Mouse (Mus musculus): ENCODE results near the gene Ttc7b. TPM values are rescaled to one million over a fixed set of nuclear protein-coding genes. Genes with fewer than 3 reads are reported as not detected.
A peak's percentile ranks its signal among the peaks of the same experiment; 100 is the strongest.

Gene Ttc7b
- total RNA-seq, 2 experiments from 2014 or later, result 78.9 to 81.0 TPM

- intact Hi-C loops (cut with DNase I), result no loop called here
- no peak for DNase-seq (ENCODE audit: low spot score)
These were observed 151.4 kb downstream of the Ttc7b start for GRCm38 (mm10) chr12:100369220-100369619.

- no peak for DNase-seq (ENCODE audit: low spot score)
- intact Hi-C loops (cut with DNase I), result no loop called here
These were observed 159.3 kb downstream of the Ttc7b start for GRCm38 (mm10) chr12:100361330-100361729.

- intact Hi-C loops (cut with DNase I), result no loop called here
These were observed 162.5 kb downstream of the Ttc7b start for GRCm38 (mm10) chr12:100358040-100358620.

GRCm38 (mm10) chr12:100356407-100356806, 164.2 kb downstream of the Ttc7b start:
- intact Hi-C loops (cut with DNase I), result no loop called here
- DNase-seq (ENCODE audit: low spot score), result no peak

More at GRCm38 (mm10) chr12:100358040-100358620, 162.5 kb downstream of the Ttc7b start:
- DNase-seq (ENCODE audit: low spot score), result no peak

- DNase-seq (ENCODE audit: low spot score), result no peak
- intact Hi-C loops (cut with DNase I), result no loop called here
These were observed 165.1 kb downstream of the Ttc7b start for GRCm38 (mm10) chr12:100355565-100355964.

GRCm38 (mm10) chr12:100353954-100354353, 166.7 kb downstream of the Ttc7b start:
- intact Hi-C loops (cut with DNase I), result no loop called here
- DNase-seq (ENCODE audit: low spot score), result no peak

GRCm38 (mm10) chr12:100353075-100353782, 167.4 kb downstream of the Ttc7b start:
- intact Hi-C loops (cut with DNase I), result no loop called here

GRCm38 (mm10) chr12:100352094-100352493, 168.5 kb downstream of the Ttc7b start:
- DNase-seq (ENCODE audit: low spot score), result no peak
- intact Hi-C loops (cut with DNase I), result no loop called here

More at GRCm38 (mm10) chr12:100353075-100353782, 167.4 kb downstream of the Ttc7b start:
- DNase-seq (ENCODE audit: low spot score), result no peak

GRCm38 (mm10) chr12:100343554-100343953, 177.1 kb downstream of the Ttc7b start:
- no peak for DNase-seq (ENCODE audit: low spot score)
- intact Hi-C loops (cut with DNase I), result no loop called here

GRCm38 (mm10) chr12:100341614-100342013, 179.0 kb downstream of the Ttc7b start:
- no peak for DNase-seq (ENCODE audit: low spot score)
- intact Hi-C loops (cut with DNase I), result no loop called here

GRCm38 (mm10) chr12:100340901-100341460, 179.6 kb downstream of the Ttc7b start:
- no peak for DNase-seq (ENCODE audit: low spot score)
- intact Hi-C loops (cut with DNase I), result no loop called here

GRCm38 (mm10) chr12:100338055-100338454, 182.6 kb downstream of the Ttc7b start:
- DNase-seq (ENCODE audit: low spot score), result no peak
- intact Hi-C loops (cut with DNase I), result loop anchor here (2.0 to 5.0 kb wide), 2 partner anchors 135 to 206 kb away; no protein-coding TSS in a partner anchor

- DNase-seq (ENCODE audit: low spot score), result no peak
- intact Hi-C loops (cut with DNase I), result loop anchor here (2.0 to 5.0 kb wide), 2 partner anchors 135 to 205 kb away; no protein-coding TSS in a partner anchor
These were observed 183.1 kb downstream of the Ttc7b start for GRCm38 (mm10) chr12:100337351-100338018.

GRCm38 (mm10) chr12:100336241-100336640, 184.4 kb downstream of the Ttc7b start:
- no peak for DNase-seq (ENCODE audit: low spot score)

GRCm38 (mm10) chr12:100331806-100332205, 188.8 kb downstream of the Ttc7b start:
- intact Hi-C loops (cut with DNase I), result no loop called here
- no peak for DNase-seq (ENCODE audit: low spot score)

More at GRCm38 (mm10) chr12:100336241-100336640, 184.4 kb downstream of the Ttc7b start:
- intact Hi-C loops (cut with DNase I), result loop anchor here (5.0 kb wide), 1 partner anchor 204 kb away; no protein-coding TSS in a partner anchor

GRCm38 (mm10) chr12:100330234-100330633, 190.4 kb downstream of the Ttc7b start:
- intact Hi-C loops (cut with DNase I), result no loop called here
- no peak for DNase-seq (ENCODE audit: low spot score)

GRCm38 (mm10) chr12:100328998-100329397, 191.6 kb downstream of the Ttc7b start:
- intact Hi-C loops (cut with DNase I), result no loop called here
- DNase-seq (ENCODE audit: low spot score), result no peak

- peak; percentile 37 for DNase-seq (ENCODE audit: low spot score)
- intact Hi-C loops (cut with DNase I), result no loop called here
These were observed 192.1 kb downstream of the Ttc7b start for GRCm38 (mm10) chr12:100328557-100328956.

- DNase-seq (ENCODE audit: low spot score), result no peak
- intact Hi-C loops (cut with DNase I), result no loop called here
These were observed 193.9 kb downstream of the Ttc7b start for GRCm38 (mm10) chr12:100326732-100327131.

GRCm38 (mm10) chr12:100325618-100326017, 195.0 kb downstream of the Ttc7b start:
- DNase-seq (ENCODE audit: low spot score), result no peak
- intact Hi-C loops (cut with DNase I), result no loop called here

All from heart, postnatal 25 days (tissue).